15 mouse cellular contexts compared by ENCODE assay signal in the genomic region with DNA sequence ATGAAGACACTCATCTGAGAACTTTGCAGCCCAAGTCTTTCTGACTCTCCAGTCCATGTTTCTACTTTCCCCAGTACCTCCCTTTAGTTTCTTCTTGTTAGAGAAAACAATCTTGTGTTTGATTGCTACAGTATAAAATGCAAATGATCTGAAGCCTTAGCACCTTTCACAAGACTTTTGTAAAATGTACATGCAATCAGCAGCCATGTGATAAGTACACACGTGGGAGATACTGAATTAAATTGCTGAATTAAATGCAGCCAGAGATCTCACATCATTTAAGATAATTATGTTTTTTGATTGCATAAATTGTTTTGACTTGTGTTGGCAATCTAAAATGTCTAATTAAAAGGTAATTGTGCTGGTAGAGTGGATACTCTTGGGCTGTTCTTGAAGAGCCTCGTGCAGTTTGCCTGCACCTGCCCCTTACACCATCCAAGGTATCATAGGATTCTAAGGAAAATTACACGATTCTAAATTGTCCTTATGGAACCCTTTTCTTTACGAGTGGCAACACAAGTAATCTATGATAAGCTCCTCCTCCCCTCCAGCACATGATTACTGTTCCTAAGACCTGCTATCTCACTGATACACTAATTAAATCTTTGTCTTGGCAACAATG. TPM values are rescaled to one million over a fixed set of nuclear protein-coding genes. Genes with fewer than 3 reads are reported as not detected.
"Had no signal": no experiment of that assay in that cellular context is flagged by ENCODE, and none has a peak within 500 bp of the region (broad histone marks: within the 10 kb centered on the region; RNA-seq: fewer than 3 reads in every experiment).

No protein-coding gene starts in this region.

- H3K4me3 ChIP-seq: left cerebral cortex, adult 2 months; limb, embryonic 15.5 days; liver, embryonic 12.5 days; midbrain, embryonic 10.5 days had no signal

- H3K9me3 ChIP-seq: limb, embryonic 15.5 days; liver, embryonic 12.5 days; midbrain, embryonic 10.5 days had no signal

- H3K9ac ChIP-seq: limb, embryonic 15.5 days; liver, embryonic 12.5 days; lung, embryonic 14.5 days had no signal

- H3K4me1 ChIP-seq: limb, embryonic 15.5 days; liver, embryonic 12.5 days; midbrain, embryonic 10.5 days had no signal

- ATAC-seq: liver, embryonic 12.5 days; midbrain, embryonic 16.5 days had no signal

- H3K27ac ChIP-seq: left cerebral cortex, adult 2 months; limb, embryonic 15.5 days; liver, embryonic 12.5 days; midbrain, embryonic 10.5 days had no signal

- H3K27me3 ChIP-seq: limb, embryonic 15.5 days; liver, embryonic 12.5 days had no signal

- H3K36me3 ChIP-seq: limb, embryonic 15.5 days; liver, embryonic 12.5 days; midbrain, embryonic 10.5 days had no signal

- H3K4me2 ChIP-seq: limb, embryonic 15.5 days; liver, embryonic 12.5 days; lung, embryonic 14.5 days had no signal

- DNase-seq: kidney, adult 8-10 months; kidney, postnatal 25 days; lung, embryonic 14.5 days; lung, postnatal 10 days; lung, postnatal 4 days; right cerebral cortex, postnatal 14 days; thymus, postnatal 36 days had no signal

RNA-seq across cellular contexts. Expression of a gene that starts 34.2 kb away (rescaled TPM):
- total RNA-seq: layer of hippocampus, postnatal 25 days; megakaryocyte, adult 5-6 weeks had no signal
- polyA plus RNA-seq: liver, embryonic 12.5 days; spleen, adult 2 months had no signal
